Mouse (Mus musculus): ENCODE data around the gene Pwp1.
A peak's percentile ranks its signal among the peaks of the same experiment; 100 is the strongest.
"Not testable (repeated sequence)": the region's sequence is repeated elsewhere in the genome, so short reads cannot be mapped to it uniquely, and the experiment has no call there.

Gene Pwp1

DNA sequence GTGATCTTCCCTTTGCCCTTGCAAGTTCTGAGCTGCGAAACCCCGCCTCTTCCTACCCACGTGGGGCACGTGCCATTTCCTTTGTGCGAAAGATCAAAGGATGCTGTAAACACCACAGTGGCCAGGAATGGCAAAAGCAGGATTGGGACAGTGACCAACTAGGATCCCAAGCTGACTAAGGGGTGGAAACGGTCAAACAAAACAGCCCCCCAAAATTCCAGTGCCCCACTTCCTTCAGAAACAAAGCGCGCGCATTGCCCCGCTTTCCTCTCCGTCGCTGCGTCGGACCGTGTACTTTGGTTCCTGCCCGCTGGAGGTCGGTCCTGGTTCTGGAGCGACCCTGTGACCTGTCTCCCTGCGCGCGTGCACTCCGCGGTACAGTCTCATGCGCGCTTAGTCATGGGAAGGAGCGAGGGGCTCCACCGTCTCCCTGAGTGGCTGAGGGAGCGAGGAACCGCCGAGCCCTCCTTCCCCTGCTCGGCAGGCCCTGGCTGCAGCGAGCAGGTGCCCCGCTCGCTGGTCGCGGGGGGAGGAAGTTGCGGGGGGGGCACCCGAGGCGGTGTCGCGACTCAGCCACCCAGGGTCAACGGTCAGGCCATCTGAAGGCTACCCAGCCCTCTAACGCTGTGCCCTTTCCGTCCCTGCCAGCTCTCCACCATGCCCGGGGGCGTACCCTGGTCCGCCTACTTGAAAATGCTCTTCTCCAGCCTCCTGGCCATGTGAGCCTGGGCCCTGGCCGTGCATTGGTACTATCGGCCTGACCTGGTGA lies at the start of gene Pwp1:
Pwp1 (plus strand) TSS at position 410 of the 769 bp plus-strand sequence.
- DNase-seq (ENCODE audit: low read depth, low spot score) = not testable (repeated sequence)

DNA sequence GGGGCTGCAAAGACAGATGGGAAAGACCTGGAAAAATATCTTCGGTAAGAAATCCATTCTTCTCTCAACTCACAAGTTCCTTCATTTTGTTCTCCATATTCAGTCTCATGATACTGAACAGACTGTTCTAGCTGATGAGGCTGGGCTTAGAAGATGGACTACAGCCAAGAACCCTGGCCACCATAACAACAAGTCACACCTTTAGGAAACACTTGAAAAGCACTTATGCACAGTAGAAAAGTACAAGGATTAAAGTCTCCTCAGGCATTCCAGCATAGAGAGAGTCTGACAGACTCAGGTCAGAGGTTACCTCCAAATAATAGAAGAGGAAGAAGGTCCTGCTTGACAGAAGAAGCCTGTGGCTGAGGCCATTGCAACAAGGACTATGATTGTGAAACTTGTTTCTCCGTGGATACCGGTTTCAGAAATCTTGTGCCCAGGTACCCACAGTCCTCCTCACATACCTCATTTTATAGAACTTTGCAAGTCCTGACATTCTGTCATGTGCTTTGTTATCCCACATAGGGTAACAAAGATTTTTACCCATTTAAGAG lies 7.1 kb upstream of the Pwp1 start:
- DNase-seq (ENCODE audit: low read depth, low spot score) = not testable (repeated sequence)

GRCm38 (mm10) chr10:85823752-85824151 lies 5.5 kb upstream of the Pwp1 start:
- DNase-seq (ENCODE audit: low read depth, low spot score) = not testable (repeated sequence)

DNA sequence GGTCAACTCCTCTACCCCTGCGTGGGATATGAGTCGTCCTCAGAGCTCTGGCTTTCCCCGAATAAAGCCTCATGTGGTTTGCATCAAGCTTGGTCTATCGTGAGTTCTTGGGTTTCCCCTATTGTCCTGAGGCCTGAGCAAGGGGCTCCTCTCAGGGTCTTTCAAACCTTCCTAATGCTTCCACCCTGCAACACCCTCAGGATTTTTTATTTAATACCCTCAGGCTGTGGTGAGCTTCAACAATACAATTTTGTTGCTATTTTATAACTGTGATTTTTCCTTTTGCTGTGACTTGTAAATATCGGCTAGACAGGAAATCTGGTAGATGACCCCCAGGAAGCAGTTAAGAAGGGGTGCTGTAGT lies 591 bp upstream of the Pwp1 start:
- DNase-seq (ENCODE audit: low read depth, low spot score) = not testable (repeated sequence)

DNA sequence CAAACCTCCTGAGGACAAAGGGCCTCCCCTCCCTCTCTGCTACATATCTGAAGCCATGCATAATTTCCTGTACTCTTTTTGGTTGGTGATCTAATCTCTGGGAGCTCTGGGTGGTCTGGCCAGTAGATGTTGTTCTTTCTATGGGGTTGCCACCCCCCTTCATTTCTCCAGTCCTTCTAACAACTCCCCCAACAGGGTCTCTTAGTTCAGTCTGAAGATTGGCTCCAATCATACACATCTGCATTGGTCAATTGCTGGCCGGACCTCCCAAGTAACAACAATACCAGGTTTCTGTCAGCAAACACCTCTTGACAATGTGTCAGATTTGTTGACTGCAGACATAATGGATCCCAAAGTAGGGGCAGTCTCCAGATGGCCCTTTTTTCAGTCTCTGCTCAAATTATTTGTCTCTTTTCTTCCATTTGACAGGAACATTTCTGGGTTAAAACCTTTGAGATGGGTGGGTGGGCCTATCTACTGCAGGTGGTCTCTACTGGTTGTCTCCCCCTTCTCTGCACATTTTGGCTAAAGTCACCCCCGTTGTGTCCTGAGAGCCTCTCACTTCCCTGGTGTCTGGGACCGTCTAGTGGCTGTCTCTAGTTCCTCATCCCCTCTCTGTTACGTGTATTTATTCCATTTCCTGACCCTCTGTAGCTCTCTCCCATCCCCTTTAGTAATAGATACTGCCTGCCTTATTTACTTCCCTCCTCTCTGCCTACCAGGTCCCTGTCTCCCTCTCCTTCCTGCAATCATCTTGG lies 17.0 kb downstream of the Pwp1 start:
- no peak for DNase-seq (ENCODE audit: low read depth, low spot score)

GRCm38 (mm10) chr10:85871698-85872478 lies 42.6 kb downstream of the Pwp1 start:
- DNase-seq (ENCODE audit: low read depth, low spot score) = peak; percentile 70

- DNase-seq (ENCODE audit: low read depth, low spot score) = no peak
Measured at GRCm38 (mm10) chr10:85872479-85872773, 43.1 kb downstream of the Pwp1 start.

DNA sequence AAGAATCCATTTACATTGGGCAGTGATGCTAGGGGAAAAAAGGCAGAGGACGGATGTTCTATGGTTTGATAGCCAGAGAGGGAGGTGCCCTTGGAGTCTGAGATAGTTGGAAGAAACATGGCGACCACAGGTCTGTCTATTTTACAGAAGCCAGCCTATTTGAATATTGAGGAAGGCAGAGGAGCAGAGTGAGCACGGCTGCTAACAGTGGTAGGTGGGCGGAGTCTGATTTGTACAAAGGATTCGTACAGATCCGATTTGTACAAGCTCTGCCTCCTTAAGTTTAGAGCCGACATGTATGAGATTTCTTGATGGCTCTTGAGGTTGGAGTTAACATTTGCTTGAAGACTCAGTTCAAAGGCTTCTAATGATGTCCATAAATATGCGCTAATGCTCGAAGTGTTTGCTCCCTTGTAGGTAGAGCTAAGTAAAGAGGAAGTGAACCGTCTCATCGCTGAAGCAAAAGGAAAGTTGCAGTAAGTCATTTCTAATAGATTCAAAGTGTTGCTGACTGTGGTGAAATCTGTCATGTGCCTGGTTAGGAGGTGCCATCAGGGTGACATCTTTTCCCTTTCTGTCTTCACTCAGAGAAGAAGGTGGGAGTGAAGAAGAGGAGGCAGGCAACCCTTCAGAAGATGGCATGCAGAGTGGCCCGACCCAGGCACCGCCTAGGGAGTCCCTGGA lies 44.7 kb downstream of the Pwp1 start:
- no peak for DNase-seq (ENCODE audit: low read depth, low spot score)

- no peak for DNase-seq (ENCODE audit: low read depth, low spot score)
Measured at GRCm38 (mm10) chr10:85875812-85876211, 46.5 kb downstream of the Pwp1 start.

DNA sequence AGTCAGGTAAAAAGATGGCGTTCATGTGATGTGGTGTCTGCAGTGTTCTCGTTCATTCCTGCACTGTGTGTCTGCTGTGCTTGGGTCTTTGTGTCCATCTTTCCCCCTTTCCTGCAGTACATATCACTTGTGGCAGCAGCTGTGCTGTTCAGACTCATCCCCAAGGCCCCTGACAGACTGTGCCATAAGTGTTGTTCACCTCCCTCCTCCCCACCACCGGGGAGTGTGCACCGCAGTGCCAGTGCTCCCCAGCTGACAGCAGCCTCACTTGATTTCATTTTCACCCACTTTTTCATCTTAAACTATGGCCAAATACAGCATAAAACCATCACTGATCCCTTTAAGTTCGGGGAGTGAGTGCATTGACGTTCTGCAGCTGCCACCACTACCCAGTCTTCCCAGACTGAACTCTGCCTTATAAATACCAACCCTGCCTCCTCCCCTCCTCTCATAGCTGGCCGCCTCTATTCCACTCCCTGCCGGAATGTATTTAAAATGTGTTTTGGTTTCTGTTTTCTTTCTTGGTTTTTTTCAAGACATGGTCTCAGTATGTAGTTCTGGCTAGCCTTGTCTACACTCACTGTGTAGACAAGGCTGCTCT lies 50.7 kb downstream of the Pwp1 start:
- no peak for DNase-seq (ENCODE audit: low read depth, low spot score)

DNA sequence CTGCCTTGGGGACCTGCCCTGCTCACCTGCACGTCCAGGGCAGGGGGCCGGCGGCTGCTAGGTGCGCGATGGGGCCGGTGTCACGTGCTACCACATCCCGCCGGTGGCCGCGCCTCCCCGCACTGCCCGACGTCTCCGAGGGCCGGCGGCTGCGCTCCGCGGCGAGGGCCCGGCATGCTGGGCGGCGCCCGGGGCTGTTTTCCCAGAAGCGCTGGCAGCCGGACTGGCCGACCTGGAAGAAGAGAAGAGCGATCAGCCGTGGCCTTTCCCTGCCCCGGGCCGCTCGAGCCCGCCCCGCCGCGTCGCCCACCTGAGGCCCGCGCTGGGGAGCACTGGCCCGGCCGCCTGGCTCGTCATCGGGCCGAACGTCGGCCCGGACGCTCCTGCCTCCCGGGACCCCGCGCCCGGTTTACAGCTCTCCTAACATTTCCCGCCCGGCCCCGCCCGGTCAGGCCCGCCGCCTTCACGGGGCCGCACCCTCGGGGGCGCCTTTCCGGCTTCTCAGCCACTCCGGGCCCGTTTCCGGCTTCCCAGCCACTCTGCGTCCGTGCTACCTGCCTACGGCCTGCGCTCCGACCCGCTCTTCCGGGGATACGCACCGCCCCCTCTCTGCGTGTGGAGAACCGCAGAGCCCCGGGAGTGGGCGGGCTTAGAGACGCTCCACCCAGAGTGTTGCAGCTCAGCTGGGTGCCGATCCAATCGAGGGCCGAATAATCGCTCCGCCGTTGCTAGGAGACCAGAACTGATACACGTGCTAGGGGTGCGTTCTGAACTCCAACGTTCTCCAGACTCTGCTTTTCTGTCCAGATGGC lies 87.4 kb downstream of the Pwp1 start, which contains the start of gene Prdm4:
Prdm4 (minus strand) TSS at position 645 of the 812 bp plus-strand sequence.
- DNase-seq (ENCODE audit: low read depth, low spot score) = peak; percentile 93

- no peak for DNase-seq (ENCODE audit: low read depth, low spot score)
Measured at GRCm38 (mm10) chr10:85927676-85928445, 98.6 kb downstream of the Pwp1 start, which contains the start of gene Ascl4. Ascl4 (plus strand) TSS chr10:85927681.

- DNase-seq (ENCODE audit: low read depth, low spot score) = no peak
Measured at GRCm38 (mm10) chr10:85928499-85929207, 99.4 kb downstream of the Pwp1 start.

DNA sequence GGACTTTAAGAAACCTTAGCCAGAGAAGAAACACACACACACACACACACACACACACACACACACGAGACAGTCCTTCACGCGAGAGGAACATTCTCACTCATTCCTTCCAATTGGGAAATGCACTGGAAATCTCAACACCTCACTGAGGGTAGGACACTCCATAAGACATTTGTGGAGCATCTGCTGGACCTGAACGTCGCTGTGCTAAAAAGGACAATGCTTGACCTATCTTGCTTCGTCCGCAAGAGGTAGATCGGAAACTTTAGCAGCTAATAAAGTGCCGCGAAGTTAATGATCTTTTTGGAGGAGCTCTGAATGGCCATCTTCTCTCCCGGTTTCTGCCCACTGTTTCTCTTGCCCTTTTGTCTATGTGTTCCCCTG lies 99.9 kb downstream of the Pwp1 start:
- DNase-seq (ENCODE audit: low read depth, low spot score) = no peak

- no peak for DNase-seq (ENCODE audit: low read depth, low spot score)
Measured at GRCm38 (mm10) chr10:85929962-85930361, 100.7 kb downstream of the Pwp1 start.

DNA sequence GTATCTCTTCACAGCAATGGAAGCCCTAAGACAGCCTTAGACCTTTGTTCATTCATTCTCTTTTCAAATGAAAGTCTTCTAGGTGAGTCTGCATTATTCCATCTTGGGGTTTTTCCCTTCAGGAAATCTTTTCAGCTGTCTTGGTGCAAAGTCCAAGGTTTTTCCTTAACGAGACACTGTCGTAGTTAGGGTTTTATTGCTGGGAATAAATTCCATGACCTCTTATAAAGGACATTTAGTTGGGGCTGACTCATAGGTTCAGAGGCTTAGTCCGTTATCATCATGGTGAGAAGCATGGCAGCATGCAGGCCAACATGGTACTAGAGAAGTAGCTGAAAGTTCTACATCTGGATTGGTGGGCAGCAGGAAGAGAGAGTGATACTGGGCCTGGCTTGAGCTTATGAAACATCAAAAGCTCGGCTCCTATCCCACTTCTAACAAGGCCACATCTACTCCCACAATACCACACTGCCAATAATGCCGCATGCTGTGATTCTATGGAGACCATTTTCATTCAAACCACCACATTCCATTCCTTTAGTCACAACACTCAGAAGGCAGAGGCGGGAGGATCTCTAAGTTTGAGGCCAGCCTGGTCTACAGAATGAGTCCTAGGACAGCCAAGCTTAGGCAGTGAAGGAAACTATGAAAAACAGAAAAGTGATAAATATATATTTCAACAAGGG lies 107.1 kb downstream of the Pwp1 start:
- no peak for DNase-seq (ENCODE audit: low read depth, low spot score)

Data from c-Kit-negative CD71-positive TER-119-positive erythroid progenitor cells, embryonic 14.5 days (primary cell).